Mouse (Mus musculus) heart, embryonic 16.5 days (tissue): ENCODE results near the gene Optn. TPM values are rescaled to one million over a fixed set of nuclear protein-coding genes. Genes with fewer than 3 reads are reported as not detected.

Experiments
- ATAC-seq: fragments of 200-750 bp; cut with Nextera tagmentation; replicated peaks from 2 replicates; pipeline ENCODE4 v1.8.0; 2017; ENCODE audit warnings: moderate number of reproducible peaks; ENCODE audit not compliant: insufficient read depth, low FRiP score; ENCODE audit errors: extremely low read depth
- H3K27ac ChIP-seq: fragments of 300-500 bp; sonication (generic); 2 replicates; pipeline ENCODE4 v1.5.1; 2014; ENCODE audit warnings: mild to moderate bottlenecking, low read length, control low read depth, moderate library complexity
- H3K27me3 ChIP-seq: fragments of 300-500 bp; sonication (generic); 2 replicates; pipeline ENCODE4 v1.6.1; 2014; ENCODE audit warnings: low read length, mixed read lengths; ENCODE audit not compliant: control insufficient read depth, insufficient read depth
- H3K36me3 ChIP-seq: fragments of 300-500 bp; sonication (generic); 2 replicates; pipeline ENCODE4 v1.6.1; 2014; ENCODE audit not compliant: control insufficient read depth, insufficient read depth
- H3K4me1 ChIP-seq: fragments of 300-500 bp; sonication (generic); 2 replicates; pipeline ENCODE4 v1.6.1; 2014; ENCODE audit warnings: low read length, mixed read lengths; ENCODE audit not compliant: control insufficient read depth, insufficient read depth
- H3K4me2 ChIP-seq: fragments of 300-500 bp; sonication (generic); 2 replicates; pipeline ENCODE4 v1.6.1; 2014; ENCODE audit warnings: low read depth, mild to moderate bottlenecking, control low read depth, low read length
- H3K4me3 ChIP-seq: fragments of 300-500 bp; sonication (generic); 2 replicates; pipeline ENCODE4 v1.5.1; 2014; ENCODE audit warnings: mild to moderate bottlenecking, control low read depth, low read length
- H3K9ac ChIP-seq: fragments of 300-500 bp; sonication (generic); 2 replicates; pipeline ENCODE4 v1.6.1; 2014; ENCODE audit warnings: low read length, control low read depth
- H3K9me3 ChIP-seq: fragments of 300-500 bp; sonication (generic); replicated peaks from 2 replicates; pipeline ENCODE4 v1.6.1; 2016; ENCODE audit warnings: low read length; ENCODE audit not compliant: control insufficient read depth
- WGBS: fragments of 180-500 bp; shearing (Covaris S2); extraction: QIAGEN DNeasy Blood & Tissue Kit; methylation state at CpG from one replicate; pipeline ENCODE4 v1.1.7; 2014; 5-methylcytosine and 5-hydroxymethylcytosine counted together
- polyA plus RNA-seq: library from polyadenylated mRNA; unstranded; fragments of >200 nt; fragmentation: Nextera tagmentation; extraction: Ambion mirVana; gene quantifications from 2 replicates; pipeline ENCODE4 v1.2.1, GENCODE M21; 2015

Gene Optn
- polyA plus RNA-seq, 1 experiment from 2014 or later = 17.9 TPM

GRCm38 (mm10) chr2:5027057-5027456 is 36.8 kb downstream of the Optn start:
- H3K4me2 ChIP-seq = no peak overlapping the region
- no peak overlapping the region for H3K9ac ChIP-seq
- no peak overlapping the region for H3K4me3 ChIP-seq
- 83% methylated on average over 6 of the region's 6 CpGs for WGBS
- H3K36me3 ChIP-seq = no peaks in the 10 kb centered on the region; the same call in 1 of the 2 replicates
- no peak overlapping the region for H3K27ac ChIP-seq
- no peaks in the 10 kb centered on the region for H3K27me3 ChIP-seq
- H3K9me3 ChIP-seq = no peaks in the 10 kb centered on the region
- no peak for ATAC-seq
- H3K4me1 ChIP-seq = peaks cover 5% of the 10 kb centered on the region

GRCm38 (mm10) chr2:5025162-5025733 is 38.6 kb downstream of the Optn start:
- H3K27ac ChIP-seq = no peak overlapping the region
- no peaks in the 10 kb centered on the region for H3K36me3 ChIP-seq
- 52% methylated on average over 3 of the region's 4 CpGs for WGBS
- no peak overlapping the region for H3K4me2 ChIP-seq
- H3K9ac ChIP-seq = no peak overlapping the region
- H3K27me3 ChIP-seq = no peaks in the 10 kb centered on the region
- H3K4me3 ChIP-seq = no peak overlapping the region
- ATAC-seq = no peak
- no peaks in the 10 kb centered on the region for H3K9me3 ChIP-seq
- peaks cover 5% of the 10 kb centered on the region for H3K4me1 ChIP-seq

GRCm38 (mm10) chr2:5023699-5024399 is 40.0 kb downstream of the Optn start:
- no peak overlapping the region for H3K9ac ChIP-seq
- no peaks in the 10 kb centered on the region for H3K9me3 ChIP-seq
- H3K4me1 ChIP-seq = peaks cover 5% of the 10 kb centered on the region
- H3K36me3 ChIP-seq = no peaks in the 10 kb centered on the region
- H3K4me3 ChIP-seq = no peak overlapping the region
- 76% methylated on average over 14 of the region's 14 CpGs for WGBS
- no peak for ATAC-seq
- H3K4me2 ChIP-seq = no peak overlapping the region
- no peak overlapping the region for H3K27ac ChIP-seq
- H3K27me3 ChIP-seq = no peaks in the 10 kb centered on the region

GRCm38 (mm10) chr2:5023275-5023674 is 40.6 kb downstream of the Optn start:
- Histone ChIP-seq H3K27me3 (no peaks in the 10 kb centered on the region), H3K9ac (no peak overlapping the region), H3K27ac (no peak overlapping the region), H3K36me3 (no peaks in the 10 kb centered on the region), H3K9me3 (no peaks in the 10 kb centered on the region), H3K4me2 (no peak overlapping the region), H3K4me3 (no peak overlapping the region), H3K4me1 (peaks cover 3% of the 10 kb centered on the region)
- no peak for ATAC-seq
- WGBS = 26% methylated on average over 2 of the region's 2 CpGs

- Histone ChIP-seq H3K36me3 (no peaks in the 10 kb centered on the region), H3K4me3 (no peak overlapping the region), H3K9me3 (no peaks in the 10 kb centered on the region), H3K4me2 (no peak overlapping the region), H3K9ac (no peak overlapping the region), H3K4me1 (no peaks in the 10 kb centered on the region), H3K27me3 (no peaks in the 10 kb centered on the region), H3K27ac (no peak overlapping the region)
- WGBS = 68% methylated on average over 1 of the region's 1 CpGs
- no peak for ATAC-seq
Measured at GRCm38 (mm10) chr2:5019708-5020107, 44.1 kb downstream of the Optn start.

- Histone ChIP-seq H3K36me3 (no peaks in the 10 kb centered on the region), H3K27ac (no peak overlapping the region), H3K9ac (no peak overlapping the region), H3K4me3 (no peak overlapping the region), H3K27me3 (no peaks in the 10 kb centered on the region), H3K4me2 (no peak overlapping the region), H3K9me3 (no peaks in the 10 kb centered on the region), H3K4me1 (peaks cover 2% of the 10 kb centered on the region; the same call in 1 of the 2 replicates)
- no peak for ATAC-seq
- 88% methylated on average over 7 of the region's 7 CpGs for WGBS
Measured at GRCm38 (mm10) chr2:5016922-5017321, 46.9 kb downstream of the Optn start.

- Histone ChIP-seq H3K27ac (no peak overlapping the region), H3K4me1 (peaks cover 10% of the 10 kb centered on the region), H3K4me2 (no peak overlapping the region), H3K27me3 (no peaks in the 10 kb centered on the region), H3K4me3 (no peak overlapping the region), H3K9me3 (no peaks in the 10 kb centered on the region), H3K9ac (no peak overlapping the region), H3K36me3 (no peaks in the 10 kb centered on the region)
- no peak for ATAC-seq
- 79% methylated on average over 6 of the region's 6 CpGs for WGBS
Measured at GRCm38 (mm10) chr2:5015527-5015926, 48.3 kb downstream of the Optn start.

GRCm38 (mm10) chr2:5014616-5015015 is 49.2 kb downstream of the Optn start:
- ATAC-seq = no peak
- Histone ChIP-seq H3K9me3 (no peaks in the 10 kb centered on the region), H3K36me3 (no peaks in the 10 kb centered on the region), H3K27ac (no peak overlapping the region), H3K4me2 (no peak overlapping the region), H3K4me3 (no peak overlapping the region), H3K9ac (no peak overlapping the region), H3K27me3 (no peaks in the 10 kb centered on the region), H3K4me1 (peaks cover 10% of the 10 kb centered on the region)
- WGBS = 68% methylated on average over 7 of the region's 7 CpGs

- H3K27ac ChIP-seq = no peak within 1 kb of the TSS
Measured at GRCm38 (mm10) chr2:5012491-5013324, 51.1 kb downstream of the Optn start, which contains the start of gene Mcm10. Gene Mcm10, minus strand, starts transcription at chr2:5012791.

More at GRCm38 (mm10) chr2:5012491-5013324, 51.1 kb downstream of the Optn start, which contains the start of gene Mcm10:
- peak; percentile 100 for ATAC-seq
- H3K9ac ChIP-seq = peak within 1 kb of the TSS; percentile 77
- H3K9me3 ChIP-seq = no peaks in the 10 kb centered on the region
- 3% methylated on average over 32 of the region's 32 CpGs for WGBS
- peaks cover 11% of the 10 kb centered on the region for H3K36me3 ChIP-seq
- H3K4me1 ChIP-seq = peaks cover 10% of the 10 kb centered on the region
- no peaks in the 10 kb centered on the region for H3K27me3 ChIP-seq
- H3K4me2 ChIP-seq = peak within 1 kb of the TSS; percentile 83
- peak within 1 kb of the TSS; percentile 90 for H3K4me3 ChIP-seq
